In the genomic region with DNA sequence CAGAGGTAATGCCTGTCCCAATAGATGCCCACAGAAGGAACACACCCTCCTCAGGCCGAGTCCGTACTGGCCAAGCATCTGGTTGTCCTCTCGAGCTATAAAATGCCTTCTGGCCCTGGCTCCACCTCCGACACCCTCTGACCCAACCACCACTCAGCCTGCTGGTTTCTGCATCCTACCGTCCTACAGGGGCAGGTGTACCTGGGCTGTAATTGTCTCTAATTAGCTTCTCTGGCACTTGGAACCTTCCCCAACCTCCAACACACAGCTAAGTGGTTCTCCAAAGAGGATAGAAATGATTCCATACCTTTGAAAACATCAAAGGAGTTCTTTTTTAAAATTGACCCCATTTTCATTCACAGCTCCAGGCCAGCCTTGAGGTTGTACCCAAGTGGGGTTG, we compare ENCODE assay signal across 16 mouse cellular contexts.
A peak's percentile ranks its signal among the peaks of the same experiment; 100 is the strongest.
DNase-seq lines count a peak whose midpoint lies in the region.
"Had no signal": no experiment of that assay in that cellular context is flagged by ENCODE, and none has a peak within 500 bp of the region (broad histone marks: within the 10 kb centered on the region; RNA-seq: fewer than 3 reads in every experiment).

No protein-coding gene starts in this region.

- no peak overlapping the region for H3K27ac ChIP-seq in heart, embryonic 10.5 days
- H3K27ac ChIP-seq in limb, embryonic 10.5 days = no peak overlapping the region
- H3K27ac ChIP-seq: embryonic facial prominence, embryonic 10.5 days; embryonic facial prominence, embryonic 12.5 days; forebrain, embryonic 13.5 days; forebrain, embryonic 15.5 days had no signal

- intact Hi-C loops in heart, postnatal 10 days (cut with DNase I) = loop anchor here (2.0 kb wide), 1 partner anchor 1391 kb away; no protein-coding TSS in a partner anchor

- WGBS in heart, embryonic 10.5 days = 59% methylated on average over 5 of the region's 5 CpGs
- 39% methylated on average over 5 of the region's 5 CpGs for WGBS in limb, embryonic 10.5 days

- peak; percentile 21 for DNase-seq in cerebellum, adult 9-11 months
- DNase-seq in cerebellum, adult 18-20 months = no peak
- DNase-seq in heart, embryonic 10.5 days (ENCODE audit: low spot score) = peak; percentile 61
- no peak for DNase-seq in heart, postnatal 10 days
- peak; percentile 29 for DNase-seq in limb, embryonic 10.5 days (ENCODE audit: low spot score)
- DNase-seq in embryo, embryonic 10.5 days (ENCODE audit: low spot score) = no peak
- DNase-seq: adrenal gland, adult 2 months; adrenal gland, postnatal 10 days; adrenal gland, postnatal 25 days; cerebellum, postnatal 14 days; cerebellum, postnatal 36 days; forebrain, postnatal 0 days had no signal

- H3K4me1 ChIP-seq in heart, embryonic 10.5 days = 0 out of 2 replicates have a peak, but pooled peaks cover 4% of the 10 kb centered on the region
- peaks cover 40% of the 10 kb centered on the region for H3K4me1 ChIP-seq in limb, embryonic 10.5 days
- H3K4me1 ChIP-seq: forebrain, embryonic 13.5 days had no signal

- H3K27me3 ChIP-seq in heart, embryonic 10.5 days (ENCODE audit: insufficient read depth, poor library complexity, severe bottlenecking) = 0 out of 2 replicates have a peak, but pooled peaks cover 9% of the 10 kb centered on the region
- peaks cover 35% of the 10 kb centered on the region for H3K27me3 ChIP-seq in limb, embryonic 10.5 days (ENCODE audit: low read depth, poor library complexity, severe bottlenecking)
- H3K27me3 ChIP-seq: embryonic facial prominence, embryonic 12.5 days; forebrain, embryonic 15.5 days had no signal

- H3K4me3 ChIP-seq in heart, embryonic 10.5 days = no peak overlapping the region
- H3K4me3 ChIP-seq in limb, embryonic 10.5 days = no peak overlapping the region
- H3K4me3 ChIP-seq: embryonic facial prominence, embryonic 10.5 days; embryonic facial prominence, embryonic 12.5 days; forebrain, embryonic 13.5 days; forebrain, embryonic 15.5 days had no signal

- H3K9me3 ChIP-seq in heart, embryonic 10.5 days = no peaks in the 10 kb centered on the region
- no peaks in the 10 kb centered on the region for H3K9me3 ChIP-seq in limb, embryonic 10.5 days (replicated peaks)
- H3K9me3 ChIP-seq: embryonic facial prominence, embryonic 12.5 days; forebrain, embryonic 13.5 days; forebrain, embryonic 15.5 days had no signal

- H3K36me3 ChIP-seq in heart, embryonic 10.5 days = no peaks in the 10 kb centered on the region
- H3K36me3 ChIP-seq in limb, embryonic 10.5 days = no peaks in the 10 kb centered on the region
- H3K36me3 ChIP-seq: embryonic facial prominence, embryonic 10.5 days; embryonic facial prominence, embryonic 12.5 days; forebrain, embryonic 15.5 days had no signal

Comparison
In these comparisons a context has a peak if more than half of its experiments do, and no peak if none do; other contexts are left out.
1. DNase-seq: peak in cerebellum, adult 9-11 months (single experiment), heart, embryonic 10.5 days (single experiment) and limb, embryonic 10.5 days (single experiment); none in cerebellum, adult 18-20 months (0 of 2), heart, postnatal 10 days (0 of 2) and embryo, embryonic 10.5 days (single experiment).